Mouse (Mus musculus) bone marrow, adult 2 months (tissue): ENCODE results near the gene Trim30c. TPM values are rescaled to one million over a fixed set of nuclear protein-coding genes. Genes with fewer than 3 reads are reported as not detected.
"Not testable (repeated sequence)": the region's sequence is repeated elsewhere in the genome, so short reads cannot be mapped to it uniquely, and the experiment has no call there.

Source experiments
- H3K27ac ChIP-seq: fragments of 200-500 bp; 2 replicates; pipeline ENCODE4 v1.5.1; 2012; ENCODE audit warnings: low read depth, mild to moderate bottlenecking, control low read depth, inconsistent platforms, low read length; ENCODE audit not compliant: control insufficient read depth, poor library complexity, insufficient read depth
- H3K4me1 ChIP-seq: fragments of 200-500 bp; 2 replicates; pipeline ENCODE4 v1.6.1; 2011; ENCODE audit warnings: low read length; ENCODE audit not compliant: control insufficient read depth, insufficient read depth
- H3K4me3 ChIP-seq: fragments of 200-500 bp; replicated peaks from 2 replicates; pipeline ENCODE3; 2011; ENCODE audit warnings: mild to moderate bottlenecking, low read depth, low read length, control low read depth; ENCODE audit not compliant: control insufficient read depth
- CTCF ChIP-seq: fragments of 200-500 bp; IDR thresholded peaks from 2 replicates; pipeline ENCODE4 v1.5.1; 2011; ENCODE audit warnings: low read length, control low read depth; ENCODE audit not compliant: control insufficient read depth, insufficient read depth
- POLR2A ChIP-seq: fragments of 200-500 bp; IDR thresholded peaks from 2 replicates; pipeline ENCODE4 v1.6.1; 2011; ENCODE audit warnings: low read depth, mild to moderate bottlenecking, control low read depth, low read length, borderline replicate concordance; ENCODE audit not compliant: control insufficient read depth
- WGBS: fragments of 180-500 bp; shearing (Covaris S2); methylation state at CpG from one replicate; pipeline ENCODE4 v1.1.7; 2018; 5-methylcytosine and 5-hydroxymethylcytosine counted together
- polyA plus RNA-seq: library from polyadenylated mRNA; stranded (reverse); fragments of >200 nt; gene quantifications from 2 replicates; pipeline ENCODE4 v1.2.4, GENCODE M21; 2011; ENCODE audit warnings: low replicate concordance; ENCODE audit not compliant: missing spikeins, insufficient read depth, insufficient read length

The Trim30c gene
- polyA plus RNA-seq, 1 experiment = not detected

DNA sequence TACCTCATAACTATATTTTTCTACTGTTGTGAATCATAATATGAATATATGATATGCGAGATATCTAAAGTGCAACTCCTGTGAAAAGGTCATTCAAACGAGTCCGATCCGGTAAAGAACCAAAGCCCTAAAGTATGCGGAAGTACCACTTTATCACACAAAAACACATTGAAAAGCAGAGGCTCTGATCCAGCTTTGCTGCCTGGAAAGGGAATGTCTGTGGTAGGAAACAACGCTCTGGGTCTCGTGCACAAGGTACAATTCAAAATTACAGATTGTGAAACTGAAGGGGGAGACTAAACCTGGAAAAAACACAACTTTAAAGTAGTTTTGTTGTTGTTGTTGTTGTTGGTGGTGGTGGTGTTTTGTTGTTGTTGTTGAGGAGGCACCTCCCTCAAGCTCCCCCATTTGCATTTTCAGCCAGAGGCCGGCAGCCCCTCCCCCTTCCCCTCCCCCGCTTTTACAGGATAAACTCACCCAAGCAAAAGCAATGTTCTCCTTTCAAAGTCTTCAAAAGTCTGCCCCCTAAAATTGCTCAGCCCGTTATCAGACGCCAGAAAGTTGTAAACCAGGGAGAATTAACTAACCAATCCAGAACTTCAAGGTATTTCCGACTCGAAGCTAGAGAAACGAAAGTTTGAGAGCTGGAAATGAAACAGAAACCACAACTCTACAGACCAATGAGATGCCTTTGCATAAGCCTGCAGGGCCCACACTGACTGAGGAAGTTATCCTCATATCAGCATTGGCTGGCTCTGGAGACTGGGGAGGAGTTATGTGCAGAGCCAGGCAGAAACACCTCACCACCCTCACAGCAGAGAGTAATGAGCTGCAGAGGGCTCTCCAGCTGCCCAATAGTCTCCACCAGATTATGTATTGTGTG is 47.7 kb downstream of the Trim30c start, which contains the start of gene Trim12c:
TSS of gene Trim12c (minus strand) at position 646 of the 883 bp plus-strand sequence.
- WGBS = under 1% methylated on average over 14 of the region's 14 CpGs
- H3K4me1 ChIP-seq = peaks cover 1% of the 10 kb centered on the region; the same call in 1 of the 2 replicates
- peak within 1 kb of the TSS; percentile 71 for H3K4me3 ChIP-seq
- H3K27ac ChIP-seq = peak within 1 kb of the TSS; percentile 79; the same call in 1 of the 2 replicates
- TF ChIP-seq POLR2A = no peak
- no peak for TF ChIP-seq CTCF

GRCm38 (mm10) chr7:104348043-104348442 is 52.6 kb downstream of the Trim30c start:
- not testable (repeated sequence) for H3K4me1 ChIP-seq, H3K4me3 ChIP-seq
- 25% methylated on average over 4 of the region's 4 CpGs for WGBS
- H3K27ac ChIP-seq = peak overlapping the region; percentile 13; the same call in 1 of the 2 replicates

GRCm38 (mm10) chr7:104340744-104341143 is 59.9 kb downstream of the Trim30c start:
- H3K4me1 ChIP-seq, H3K4me3 ChIP-seq, H3K27ac ChIP-seq: not testable (repeated sequence)
- WGBS = 94% methylated on average over 4 of the region's 4 CpGs

DNA sequence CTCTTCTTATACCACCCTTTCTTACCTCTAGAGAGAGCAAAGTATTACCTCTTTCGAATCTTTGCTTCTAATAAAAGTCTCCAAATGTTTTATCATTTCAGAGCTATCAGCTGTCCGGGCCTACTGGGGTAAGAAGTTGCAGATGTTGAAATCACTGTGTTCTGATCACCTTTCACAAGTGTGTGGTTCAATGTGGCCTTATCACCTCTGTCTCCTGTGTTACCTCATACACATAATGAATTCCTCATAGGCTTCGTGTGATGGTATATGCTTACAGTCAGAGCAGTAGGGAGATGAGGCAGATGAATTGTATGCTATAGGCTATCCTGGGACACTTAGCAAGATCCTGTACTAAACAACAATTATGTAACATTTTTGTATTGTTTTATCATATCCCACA is 65.1 kb downstream of the Trim30c start:
- H3K27ac ChIP-seq, H3K4me3 ChIP-seq, H3K4me1 ChIP-seq: not testable (repeated sequence)
- WGBS = 47% methylated on average over 3 of the region's 3 CpGs

Other genes with a start within 250 kb of the Trim30c start
- not detected in 2 replicates for gene Olfm5, start 236.0 kb downstream of the Trim30c start, polyA plus RNA-seq
- not detected in 2 replicates for gene Olfr648, start 217.4 kb downstream of the Trim30c start, polyA plus RNA-seq
- not detected in 2 replicates for gene Olfr649, start 204.9 kb downstream of the Trim30c start, polyA plus RNA-seq
- gene Trim6, start 182.0 kb downstream of the Trim30c start, polyA plus RNA-seq = 2.4 and 6.1 TPM in 2 replicates
- gene Trim34a, start 156.4 kb downstream of the Trim30c start, polyA plus RNA-seq = 10.6 and 18.7 TPM in 2 replicates
- gene Trim5, start 112.7 kb downstream of the Trim30c start, polyA plus RNA-seq = 2.1 and 5.3 TPM in 2 replicates
- gene Trim12a, start 85.4 kb downstream of the Trim30c start, polyA plus RNA-seq = 57.3 and 112 TPM in 2 replicates
- gene Trim34b, start 71.4 kb downstream of the Trim30c start, polyA plus RNA-seq = not detected in 2 replicates
- 11.9 and 12.3 TPM in 2 replicates for gene Trim12c, start 47.5 kb downstream of the Trim30c start, polyA plus RNA-seq
- 12.8 and 49.8 TPM in 2 replicates for gene Trim30b, start 31.0 kb downstream of the Trim30c start, polyA plus RNA-seq
- 14.0 and 21.3 TPM in 2 replicates for gene Trim30a, start 64.4 kb upstream of the Trim30c start, polyA plus RNA-seq
- gene Trim30d, start 107.0 kb upstream of the Trim30c start, polyA plus RNA-seq = 6.9 and 10.5 TPM in 2 replicates
- gene Olfr651, start 149.3 kb upstream of the Trim30c start, polyA plus RNA-seq = not detected in 2 replicates
- gene Olfr652, start 160.1 kb upstream of the Trim30c start, polyA plus RNA-seq = not detected in 2 replicates
- not detected in 2 replicates for gene Olfr653, start 176.5 kb upstream of the Trim30c start, polyA plus RNA-seq
- not detected in 2 replicates for gene Olfr654, start 186.2 kb upstream of the Trim30c start, polyA plus RNA-seq
- gene Olfr655, start 200.9 kb upstream of the Trim30c start, polyA plus RNA-seq = not detected in 2 replicates
- gene Olfr656, start 213.1 kb upstream of the Trim30c start, polyA plus RNA-seq = not detected in 2 replicates
- gene Olfr657, start 224.0 kb upstream of the Trim30c start, polyA plus RNA-seq = not detected in 2 replicates
- not detected in 2 replicates for gene Olfr658, start 246.5 kb upstream of the Trim30c start, polyA plus RNA-seq